Mouse (Mus musculus) T-helper 1 cell (primary cell): ENCODE results near the gene Foxo4.

Experiments used
- in situ Hi-C: fragments of 300-600 bp; cut with MboI, MseI; formaldehyde crosslinking; loops from one replicate; pipeline ENCODE4 v1.15.1; 2025; ENCODE audit warnings: high pct_unique_total_duplicates

Foxo4 gene

GRCm38 (mm10) chrX:101253952-101254729 is at the start of gene Foxo4:
TSS of gene Foxo4 (plus strand) at chrX:101254528.
- in situ Hi-C loops, result loop anchor here (10.0 kb wide), 1 partner anchor 501 kb away; no protein-coding TSS in a partner anchor

- in situ Hi-C loops, result no loop called here
Measured at GRCm38 (mm10) chrX:101221834-101222795, 32.2 kb upstream of the Foxo4 start, which contains the start of gene Snx12. TSS of gene Snx12 (minus strand) at chrX:101222563.

GRCm38 (mm10) chrX:101222796-101223162 is 31.5 kb upstream of the Foxo4 start:
- in situ Hi-C loops, result no loop called here

GRCm38 (mm10) chrX:101245011-101245410 is 9.3 kb upstream of the Foxo4 start:
- in situ Hi-C loops, result no loop called here

GRCm38 (mm10) chrX:101254740-101255139 is 412 bp downstream of the Foxo4 start:
- in situ Hi-C loops, result loop anchor here (10.0 kb wide), 1 partner anchor 500 kb away; no protein-coding TSS in a partner anchor

- in situ Hi-C loops, result loop anchor here (10.0 kb wide), 1 partner anchor 498 kb away; no protein-coding TSS in a partner anchor
Measured at GRCm38 (mm10) chrX:101256603-101257002, 2.3 kb downstream of the Foxo4 start.

GRCm38 (mm10) chrX:101260441-101261325 is 6.4 kb downstream of the Foxo4 start:
- in situ Hi-C loops, result no loop called here

GRCm38 (mm10) chrX:101263892-101264291 is 9.6 kb downstream of the Foxo4 start, which contains the start of gene Gm614:
TSS of gene Gm614 (minus strand) at chrX:101263992.
- in situ Hi-C loops, result no loop called here

GRCm38 (mm10) chrX:101266631-101267030 is 12.3 kb downstream of the Foxo4 start:
- in situ Hi-C loops, result no loop called here

- in situ Hi-C loops, result no loop called here
Measured at GRCm38 (mm10) chrX:101268025-101268754, 13.9 kb downstream of the Foxo4 start, which contains the start of gene Il2rg. TSS of gene Il2rg (minus strand) at chrX:101268255.

- in situ Hi-C loops, result no loop called here
Measured at GRCm38 (mm10) chrX:101268755-101269124, 14.4 kb downstream of the Foxo4 start, which contains the start of gene Gm20489. TSS of gene Gm20489 (minus strand) at chrX:101269023.

- in situ Hi-C loops, result no loop called here
Measured at GRCm38 (mm10) chrX:101273410-101273809, 19.1 kb downstream of the Foxo4 start.

GRCm38 (mm10) chrX:101273875-101274738 is 19.8 kb downstream of the Foxo4 start, which contains the start of gene Med12:
TSS of gene Med12 (plus strand) at chrX:101274030.
- in situ Hi-C loops, result no loop called here

GRCm38 (mm10) chrX:101282813-101283212 is 28.5 kb downstream of the Foxo4 start:
- in situ Hi-C loops, result no loop called here

- in situ Hi-C loops, result no loop called here
Measured at GRCm38 (mm10) chrX:101285534-101285933, 31.2 kb downstream of the Foxo4 start.

GRCm38 (mm10) chrX:101285953-101286670 is 31.8 kb downstream of the Foxo4 start:
- in situ Hi-C loops, result no loop called here

- in situ Hi-C loops, result no loop called here
Measured at GRCm38 (mm10) chrX:101287543-101287942, 33.2 kb downstream of the Foxo4 start.

- in situ Hi-C loops, result no loop called here
Measured at GRCm38 (mm10) chrX:101288432-101288831, 34.1 kb downstream of the Foxo4 start.

- in situ Hi-C loops, result no loop called here
Measured at GRCm38 (mm10) chrX:101289037-101289436, 34.7 kb downstream of the Foxo4 start.
